Mouse (Mus musculus) hindbrain, embryonic 11.5 days (tissue): ENCODE measurements at regions not wholly inside any gene's neighbourhood (a gene's known extent, or its start where the extent isn't known, plus 50 kb on each side); places are given as distances from the start of the nearest gene placed in this dataset.

Experiments used
- ATAC-seq: fragments of 200-750 bp; cut with Nextera tagmentation; 2 replicates; pipeline ENCODE4 v1.8.0; 2017; ENCODE audit warnings: mild to moderate bottlenecking, moderate TSS enrichment, moderate library complexity; ENCODE audit not compliant: low FRiP score
- DNase-seq: peaks from one replicate; pipeline ENCODE4 v3.0.0-alpha.2; 2015; ENCODE audit warnings: low spot score
- H3K27ac ChIP-seq: fragments of 300-500 bp; sonication (generic); 2 replicates; pipeline ENCODE4 v1.5.1; 2014; ENCODE audit warnings: mild to moderate bottlenecking, low read depth, low read length
- H3K27me3 ChIP-seq: fragments of 300-500 bp; sonication (generic); 2 replicates; pipeline ENCODE4 v1.6.1; 2014; ENCODE audit warnings: mild to moderate bottlenecking, low read length, moderate library complexity, mixed read lengths; ENCODE audit not compliant: control insufficient read depth, insufficient read depth
- H3K36me3 ChIP-seq: fragments of 300-500 bp; sonication (generic); 2 replicates; pipeline ENCODE4 v1.6.1; 2014; ENCODE audit warnings: mild to moderate bottlenecking, low read length, moderate library complexity, mixed read lengths; ENCODE audit not compliant: control insufficient read depth, insufficient read depth
- H3K4me1 ChIP-seq: fragments of 300-500 bp; sonication (generic); replicated peaks from 2 replicates; pipeline ENCODE4 v1.6.1; 2014; ENCODE audit warnings: low read length, mixed read lengths; ENCODE audit not compliant: control insufficient read depth, insufficient read depth
- H3K4me2 ChIP-seq: fragments of 300-500 bp; sonication (generic); replicated peaks from 2 replicates; pipeline ENCODE4 v1.6.1; 2014; ENCODE audit warnings: mild to moderate bottlenecking, low read depth, low read length
- H3K4me3 ChIP-seq: fragments of 300-500 bp; sonication (generic); 2 replicates; pipeline ENCODE4 v1.5.1; 2014; ENCODE audit warnings: low read depth, low read length
- H3K9ac ChIP-seq: fragments of 300-500 bp; sonication (generic); 2 replicates; pipeline ENCODE4 v1.6.1; 2014; ENCODE audit warnings: low read depth, low read length
- H3K9me3 ChIP-seq: fragments of 300-500 bp; sonication (generic); 2 replicates; pipeline ENCODE4 v1.6.1; 2016; ENCODE audit warnings: low read length; ENCODE audit not compliant: control insufficient read depth
- WGBS: fragments of 180-500 bp; shearing (Covaris S2); extraction: QIAGEN DNeasy Blood & Tissue Kit; methylation state at CpG from one replicate; pipeline ENCODE4 v1.1.7; 2014; 5-methylcytosine and 5-hydroxymethylcytosine counted together

DNA sequence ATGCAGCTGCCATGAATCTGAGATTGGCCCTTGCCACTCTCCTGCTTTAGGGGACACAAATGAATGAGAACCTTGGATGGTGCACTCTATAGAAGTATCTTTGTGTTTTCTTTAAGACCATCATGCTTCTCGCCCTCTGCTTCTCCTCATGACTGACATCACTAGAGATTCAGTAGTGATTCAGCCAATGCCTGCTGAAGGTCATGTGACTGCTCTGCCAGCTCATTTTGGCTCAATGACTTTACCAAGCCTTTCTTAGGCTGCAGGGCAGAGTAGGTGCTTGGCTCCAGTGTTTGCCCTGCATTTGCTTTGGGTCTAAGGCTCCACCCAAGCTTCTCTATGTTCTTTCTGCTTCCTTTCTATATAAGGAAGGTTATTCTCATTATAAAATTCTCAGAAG, 190.1 kb upstream of the Tnp1 start:
- H3K9me3 ChIP-seq = no peaks in the 10 kb centered on the region
- no peak overlapping the region for H3K27ac ChIP-seq
- H3K4me2 ChIP-seq = no peak overlapping the region
- 88% methylated on average over 1 of the region's 1 CpGs for WGBS
- ATAC-seq = no peak
- H3K27me3 ChIP-seq = no peaks in the 10 kb centered on the region
- no peaks in the 10 kb centered on the region for H3K4me1 ChIP-seq
- no peaks in the 10 kb centered on the region for H3K36me3 ChIP-seq
- no peak overlapping the region for H3K9ac ChIP-seq
- DNase-seq = no peak
- no peak overlapping the region for H3K4me3 ChIP-seq

DNA sequence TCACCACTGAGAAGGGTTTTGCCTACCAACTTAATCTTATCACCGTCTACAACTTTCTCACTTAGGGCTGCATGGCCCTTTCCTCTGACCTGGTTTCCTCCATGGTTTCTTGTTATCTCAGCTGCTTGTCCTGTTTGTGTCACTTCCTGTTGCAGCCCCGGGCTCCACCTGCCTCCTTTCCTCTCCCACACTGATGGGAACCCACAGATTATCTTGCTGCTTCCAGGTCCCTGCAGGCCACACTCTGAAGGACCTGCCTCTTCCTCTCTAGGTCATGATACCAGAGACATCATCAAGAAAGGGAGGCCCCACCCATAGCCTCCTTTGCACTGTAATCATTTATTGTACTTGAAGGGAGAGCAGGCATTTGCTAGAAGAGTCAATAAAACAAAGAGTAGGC, 184.4 kb upstream of the Tnp1 start:
- Histone ChIP-seq H3K36me3 (no peaks in the 10 kb centered on the region), H3K27ac (no peak overlapping the region), H3K9me3 (no peaks in the 10 kb centered on the region), H3K9ac (no peak overlapping the region), H3K27me3 (no peaks in the 10 kb centered on the region), H3K4me2 (no peak overlapping the region), H3K4me1 (no peaks in the 10 kb centered on the region), H3K4me3 (no peak overlapping the region)
- ATAC-seq = no peak
- no peak for DNase-seq
- 70% methylated on average over 2 of the region's 2 CpGs for WGBS

DNA sequence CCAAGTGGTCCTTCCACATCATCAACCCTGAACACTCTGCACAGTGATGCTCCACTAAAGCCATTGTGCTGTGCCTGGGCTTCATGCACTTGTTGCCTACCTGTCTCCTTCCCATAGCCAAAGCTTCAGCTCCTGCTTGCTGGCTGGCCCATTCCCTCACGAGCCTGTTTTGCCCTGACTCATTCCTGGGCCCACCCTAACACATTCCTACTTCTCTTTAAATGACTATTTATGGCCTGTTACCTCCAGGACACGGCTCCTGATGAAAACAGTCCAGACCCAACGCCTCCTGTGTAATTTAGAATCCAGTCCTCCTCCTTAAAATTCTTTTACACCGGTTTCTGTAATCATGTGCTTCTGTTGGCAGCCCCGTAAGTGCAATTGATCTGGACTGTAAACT, 175.1 kb upstream of the Tnp1 start:
- H3K4me2 ChIP-seq = no peak overlapping the region
- no peak for ATAC-seq
- 86% methylated on average over 5 of the region's 5 CpGs for WGBS

GRCm38 (mm10) chr1:73188796-73189195, 173.1 kb upstream of the Tnp1 start:
- 63% methylated on average over 2 of the region's 2 CpGs for WGBS
- H3K27me3 ChIP-seq = no peaks in the 10 kb centered on the region
- H3K4me3 ChIP-seq = no peak overlapping the region
- H3K4me2 ChIP-seq = no peak overlapping the region
- ATAC-seq (no peak), DNase-seq (no peak)
- H3K9me3 ChIP-seq = no peaks in the 10 kb centered on the region
- H3K9ac ChIP-seq = no peak overlapping the region
- no peaks in the 10 kb centered on the region for H3K36me3 ChIP-seq
- H3K4me1 ChIP-seq = no peaks in the 10 kb centered on the region
- H3K27ac ChIP-seq = no peak overlapping the region

More for the DNA sequence above, 175.1 kb upstream of the Tnp1 start:
- H3K27me3 ChIP-seq = no peaks in the 10 kb centered on the region
- H3K27ac ChIP-seq = no peak overlapping the region
- H3K9ac ChIP-seq = no peak overlapping the region
- H3K4me3 ChIP-seq = no peak overlapping the region
- DNase-seq = no peak
- no peaks in the 10 kb centered on the region for H3K36me3 ChIP-seq
- no peaks in the 10 kb centered on the region for H3K9me3 ChIP-seq
- H3K4me1 ChIP-seq = no peaks in the 10 kb centered on the region

- no peak for DNase-seq
- Histone ChIP-seq H3K9me3 (no peaks in the 10 kb centered on the region), H3K36me3 (no peaks in the 10 kb centered on the region), H3K4me1 (no peaks in the 10 kb centered on the region), H3K4me2 (no peak overlapping the region), H3K27me3 (no peaks in the 10 kb centered on the region), H3K9ac (no peak overlapping the region), H3K27ac (no peak overlapping the region), H3K4me3 (no peak overlapping the region)
- WGBS = 90% methylated on average over 6 of the region's 6 CpGs
- ATAC-seq = no peak
Measured at GRCm38 (mm10) chr1:73184477-73184876, 168.8 kb upstream of the Tnp1 start.

GRCm38 (mm10) chr1:73178810-73179209, 163.1 kb upstream of the Tnp1 start:
- Histone ChIP-seq H3K9ac (no peak overlapping the region), H3K4me2 (no peak overlapping the region), H3K27ac (no peak overlapping the region), H3K4me1 (no peaks in the 10 kb centered on the region), H3K9me3 (no peaks in the 10 kb centered on the region), H3K36me3 (no peaks in the 10 kb centered on the region), H3K27me3 (no peaks in the 10 kb centered on the region), H3K4me3 (no peak overlapping the region)
- ATAC-seq = no peak
- 91% methylated on average over 3 of the region's 3 CpGs for WGBS
- DNase-seq = no peak

- WGBS = 89% methylated on average over 3 of the region's 3 CpGs
- Histone ChIP-seq H3K4me3 (no peak overlapping the region), H3K9me3 (no peaks in the 10 kb centered on the region), H3K9ac (no peak overlapping the region), H3K4me1 (no peaks in the 10 kb centered on the region), H3K4me2 (no peak overlapping the region), H3K27me3 (no peaks in the 10 kb centered on the region), H3K36me3 (no peaks in the 10 kb centered on the region), H3K27ac (no peak overlapping the region)
- DNase-seq (no peak), ATAC-seq (no peak)
Measured at GRCm38 (mm10) chr1:73177076-73177475, 161.4 kb upstream of the Tnp1 start.

- Histone ChIP-seq H3K9ac (no peak overlapping the region), H3K4me3 (no peak overlapping the region), H3K27ac (no peak overlapping the region), H3K4me1 (no peaks in the 10 kb centered on the region), H3K27me3 (no peaks in the 10 kb centered on the region), H3K4me2 (no peak overlapping the region), H3K36me3 (no peaks in the 10 kb centered on the region), H3K9me3 (no peaks in the 10 kb centered on the region)
- ATAC-seq (peak; percentile 48), DNase-seq (peak; percentile 43)
- 58% methylated on average over 3 of the region's 3 CpGs for WGBS
Measured at GRCm38 (mm10) chr1:73170668-73171008, 154.9 kb upstream of the Tnp1 start.

DNA sequence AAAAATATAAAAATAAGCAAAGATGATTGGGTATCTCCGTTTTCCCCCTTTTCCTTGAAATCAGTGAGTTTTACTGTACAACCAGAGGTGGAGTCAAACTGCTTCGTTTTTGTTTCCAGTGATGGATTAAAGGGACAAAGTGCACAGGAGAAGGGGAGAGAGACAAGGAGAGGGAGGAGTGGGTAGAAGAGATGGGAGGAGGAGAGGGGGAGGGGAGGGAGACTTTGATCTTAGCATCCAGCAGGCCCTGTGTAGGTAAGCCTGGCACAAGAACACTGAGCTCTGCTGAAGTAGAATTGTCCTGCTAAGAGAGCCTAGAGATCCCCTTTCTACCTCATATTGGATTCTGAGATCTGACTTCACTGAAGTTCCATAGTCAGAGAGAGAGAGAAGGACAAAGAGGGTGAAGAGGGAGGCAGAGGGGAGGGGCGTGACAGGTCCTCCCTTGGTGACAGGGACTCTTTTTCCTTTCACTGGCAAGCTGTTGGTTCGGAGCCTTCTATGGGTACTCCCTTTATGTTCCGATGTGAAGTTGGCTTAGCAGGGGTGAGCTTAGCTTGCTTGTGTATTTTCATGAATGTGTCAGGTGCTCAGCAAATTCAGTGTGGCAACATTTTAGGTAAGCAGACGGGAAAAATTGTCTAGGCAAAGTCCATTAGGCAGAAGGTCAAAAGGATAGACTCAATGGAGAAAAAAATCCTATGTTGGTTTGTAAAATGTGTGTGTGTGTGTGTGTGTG, 154.4 kb upstream of the Tnp1 start:
- 24% methylated on average over 6 of the region's 6 CpGs for WGBS
- ATAC-seq (peak; percentile 80), DNase-seq (peak; percentile 48)
- Histone ChIP-seq H3K9ac (no peak overlapping the region), H3K27me3 (no peaks in the 10 kb centered on the region), H3K4me3 (no peak overlapping the region), H3K27ac (peak overlapping the region; percentile 12; the same call in 1 of the 2 replicates), H3K9me3 (no peaks in the 10 kb centered on the region), H3K4me1 (no peaks in the 10 kb centered on the region), H3K36me3 (no peaks in the 10 kb centered on the region), H3K4me2 (no peak overlapping the region)
